Mouse (Mus musculus) forebrain, embryonic 13.5 days (tissue): ENCODE results near the gene Acsm2. TPM values are rescaled to one million over a fixed set of nuclear protein-coding genes. Genes with fewer than 3 reads are reported as not detected.

Source experiments
- ATAC-seq: fragments of 200-750 bp; cut with Nextera tagmentation; 2 replicates; pipeline ENCODE4 v1.8.0; 2017
- H3K27ac ChIP-seq: fragments of 300-500 bp; sonication (generic); 2 replicates; pipeline ENCODE4 v1.5.1; 2015; ENCODE audit warnings: inconsistent platforms, mild to moderate bottlenecking, moderate library complexity
- H3K27me3 ChIP-seq: fragments of 300-500 bp; sonication (generic); 2 replicates; pipeline ENCODE4 v1.6.1; 2015; ENCODE audit warnings: mild to moderate bottlenecking, inconsistent platforms
- H3K36me3 ChIP-seq: fragments of 300-500 bp; sonication (generic); 2 replicates; pipeline ENCODE4 v1.6.1; 2015; ENCODE audit warnings: mild to moderate bottlenecking, inconsistent platforms; ENCODE audit not compliant: poor library complexity, severe bottlenecking
- H3K4me1 ChIP-seq: fragments of 300-500 bp; sonication (generic); 2 replicates; pipeline ENCODE4 v1.6.1; 2015; ENCODE audit warnings: inconsistent platforms
- H3K4me2 ChIP-seq: fragments of 300-500 bp; sonication (generic); 2 replicates; pipeline ENCODE4 v1.6.1; 2015; ENCODE audit warnings: inconsistent platforms, mild to moderate bottlenecking, moderate library complexity
- H3K4me3 ChIP-seq: fragments of 300-500 bp; sonication (generic); 2 replicates; pipeline ENCODE4 v1.5.1; 2015; ENCODE audit warnings: mild to moderate bottlenecking, inconsistent platforms
- H3K9ac ChIP-seq: fragments of 300-500 bp; sonication (generic); 2 replicates; pipeline ENCODE4 v1.6.1; 2015; ENCODE audit warnings: mild to moderate bottlenecking, inconsistent platforms
- H3K9me3 ChIP-seq: fragments of 300-500 bp; sonication (generic); replicated peaks from 2 replicates; pipeline ENCODE4 v1.6.1; 2016; ENCODE audit warnings: inconsistent platforms
- WGBS: fragments of 180-500 bp; shearing (Covaris S2); methylation state at CpG from one replicate; pipeline ENCODE4 v1.1.7; 2015; 5-methylcytosine and 5-hydroxymethylcytosine counted together
- polyA plus RNA-seq: library from polyadenylated mRNA; unstranded; fragments of >200 nt; fragmentation: Nextera tagmentation; extraction: Ambion mirVana; gene quantifications from 2 replicates; pipeline ENCODE4 v1.2.1, GENCODE M21; 2015

Acsm2 gene
- not detected in 2 replicates for polyA plus RNA-seq

DNA sequence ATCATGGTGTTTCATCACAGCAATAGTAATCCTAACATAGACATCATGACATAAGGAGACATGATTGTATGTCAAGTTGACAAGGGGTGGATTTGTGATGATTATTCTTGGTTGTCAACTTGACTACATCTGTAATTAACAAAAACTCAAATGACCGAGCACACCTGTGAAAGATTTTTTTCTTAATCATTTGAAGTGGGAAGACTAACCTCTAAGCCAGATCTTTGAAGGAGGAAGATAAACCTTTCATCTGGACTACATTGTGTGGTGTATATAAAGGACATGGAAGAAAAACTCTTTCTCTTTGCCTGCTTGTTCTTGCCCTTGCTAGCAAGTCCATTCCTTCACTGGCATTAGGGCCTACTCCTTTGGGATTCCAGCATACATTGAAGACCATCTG, at the start of gene Acsm2:
Gene Acsm2 (plus strand): TSS at position 301 of the 400 bp plus-strand sequence.
- WGBS, result 91% methylated on average over 1 of the region's 1 CpGs
- no peak for ATAC-seq
- H3K9me3 ChIP-seq, result no peaks in the 10 kb centered on the region

DNA sequence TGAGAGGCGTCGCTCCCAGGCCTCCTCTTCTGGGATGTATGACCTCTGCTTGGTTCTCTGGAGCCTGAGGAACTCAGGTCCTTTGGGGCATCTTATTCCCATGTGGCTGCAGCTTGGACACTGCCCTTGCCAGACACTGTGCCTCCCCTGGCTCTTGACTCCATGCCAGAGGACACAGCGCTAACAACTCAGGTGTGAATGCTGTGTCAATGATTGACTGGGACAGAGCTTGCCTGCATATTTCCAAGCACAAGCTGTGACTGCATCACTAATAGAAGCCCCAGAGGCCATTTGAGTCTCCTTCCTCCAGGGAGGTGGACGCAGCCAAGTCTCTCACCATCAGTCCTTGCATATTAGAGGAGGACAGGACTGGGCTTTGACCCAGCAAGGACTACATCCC, 43.0 kb upstream of the Acsm2 start:
- Histone ChIP-seq H3K27me3 (no peaks in the 10 kb centered on the region), H3K4me3 (no peak overlapping the region), H3K36me3 (no peaks in the 10 kb centered on the region), H3K9me3 (no peaks in the 10 kb centered on the region), H3K27ac (no peak overlapping the region), H3K9ac (no peak overlapping the region), H3K4me2 (no peak overlapping the region), H3K4me1 (no peaks in the 10 kb centered on the region)
- 88% methylated on average over 4 of the region's 4 CpGs for WGBS
- ATAC-seq, result no peak

More for the DNA sequence above, at the start of gene Acsm2:
- Histone ChIP-seq H3K27me3 (no peaks in the 10 kb centered on the region), H3K27ac (no peak within 1 kb of the TSS), H3K4me2 (no peak within 1 kb of the TSS), H3K4me3 (no peak within 1 kb of the TSS), H3K9ac (no peak within 1 kb of the TSS), H3K4me1 (no peaks in the 10 kb centered on the region), H3K36me3 (no peaks in the 10 kb centered on the region)

DNA sequence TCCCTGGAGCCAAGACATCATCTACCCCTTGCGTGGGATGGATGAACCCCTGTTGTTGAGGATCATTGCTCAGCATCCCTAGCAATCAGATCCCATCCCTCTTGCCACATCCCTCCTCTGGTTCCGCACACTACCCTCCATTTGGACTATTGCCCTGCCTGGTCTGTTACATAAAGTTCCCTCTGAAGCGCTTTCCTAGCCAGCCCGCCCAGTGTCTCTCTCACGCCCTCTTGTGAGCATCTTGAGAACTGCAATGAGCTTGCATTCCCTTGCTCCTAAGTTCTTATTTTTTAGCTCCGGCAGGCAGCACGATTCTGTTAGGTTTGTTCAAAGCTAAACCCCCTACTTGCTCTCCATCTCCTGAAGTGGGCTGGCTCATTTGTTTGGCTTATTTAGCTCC, 41.1 kb upstream of the Acsm2 start:
- H3K27me3 ChIP-seq, result no peaks in the 10 kb centered on the region
- no peak overlapping the region for H3K4me3 ChIP-seq
- no peak overlapping the region for H3K9ac ChIP-seq
- H3K36me3 ChIP-seq, result no peaks in the 10 kb centered on the region
- ATAC-seq, result no peak
- H3K4me1 ChIP-seq, result no peaks in the 10 kb centered on the region
- no peak overlapping the region for H3K27ac ChIP-seq
- no peaks in the 10 kb centered on the region for H3K9me3 ChIP-seq
- 29% methylated on average over 7 of the region's 7 CpGs for WGBS
- no peak overlapping the region for H3K4me2 ChIP-seq

DNA sequence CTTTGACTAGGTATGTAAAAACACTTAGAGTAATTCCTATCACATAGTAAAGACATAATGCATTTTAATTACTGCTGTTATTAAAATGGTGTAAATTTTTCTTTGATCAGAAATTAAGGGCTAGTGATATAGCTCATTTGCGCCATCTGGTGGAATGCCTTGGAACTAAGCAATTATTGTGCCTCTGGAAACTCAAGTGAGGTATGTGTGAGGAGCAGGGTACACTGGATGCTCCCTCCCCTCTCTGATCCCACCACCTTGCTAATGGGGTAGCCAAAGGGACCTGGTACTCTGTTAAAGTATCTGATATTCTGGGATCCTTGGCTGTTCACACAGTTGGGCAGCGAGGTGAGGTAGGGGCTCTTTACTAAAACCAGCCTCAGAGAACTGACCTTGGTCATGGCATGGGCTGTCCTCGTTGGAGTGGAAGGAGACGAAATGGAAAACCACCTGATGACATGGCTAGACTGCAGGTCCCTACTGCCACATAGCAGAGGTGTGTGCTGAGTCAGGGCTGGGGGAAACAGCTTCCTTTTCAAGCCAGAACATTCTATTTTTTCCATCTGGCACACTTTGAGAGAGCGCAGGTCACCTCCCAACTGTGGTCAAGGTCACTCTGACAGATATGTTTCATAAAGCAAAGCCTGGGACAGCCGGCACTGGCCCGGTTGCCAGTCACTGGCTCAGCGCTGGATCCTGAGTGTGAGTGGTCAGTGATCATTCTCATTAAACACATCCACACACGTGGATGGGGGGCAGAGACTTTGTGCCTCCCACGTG, 38.5 kb upstream of the Acsm2 start:
- H3K9me3 ChIP-seq, result no peaks in the 10 kb centered on the region
- H3K27me3 ChIP-seq, result no peaks in the 10 kb centered on the region
- no peaks in the 10 kb centered on the region for H3K4me1 ChIP-seq
- H3K27ac ChIP-seq, result no peak overlapping the region
- no peak overlapping the region for H3K9ac ChIP-seq
- 72% methylated on average over 10 of the region's 10 CpGs for WGBS
- H3K4me2 ChIP-seq, result no peak overlapping the region
- no peaks in the 10 kb centered on the region for H3K36me3 ChIP-seq
- no peak overlapping the region for H3K4me3 ChIP-seq
- 0 out of 2 replicates have a peak, but pooled peaks have one; percentile 65 for ATAC-seq

DNA sequence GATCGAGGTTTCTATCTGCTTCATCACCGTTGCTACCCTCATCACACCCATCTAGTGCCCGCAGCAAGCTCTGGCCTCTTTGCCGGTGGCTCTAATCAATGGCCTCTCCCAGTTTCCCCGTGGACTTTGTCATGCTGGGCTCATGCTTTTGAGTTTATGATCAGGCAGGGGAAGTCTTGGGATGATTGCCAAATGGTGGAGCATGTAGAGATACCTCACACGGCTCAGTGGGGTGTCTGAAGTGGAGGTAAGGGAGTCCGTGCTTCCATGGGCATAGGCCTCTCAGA, 37.9 kb upstream of the Acsm2 start:
- H3K36me3 ChIP-seq, result no peaks in the 10 kb centered on the region
- no peak overlapping the region for H3K9ac ChIP-seq
- ATAC-seq, result no peak
- no peak overlapping the region for H3K4me2 ChIP-seq
- H3K4me1 ChIP-seq, result no peaks in the 10 kb centered on the region
- WGBS, result 87% methylated on average over 7 of the region's 7 CpGs
- H3K27me3 ChIP-seq, result no peaks in the 10 kb centered on the region
- H3K27ac ChIP-seq, result no peak overlapping the region
- H3K9me3 ChIP-seq, result no peaks in the 10 kb centered on the region
- no peak overlapping the region for H3K4me3 ChIP-seq

DNA sequence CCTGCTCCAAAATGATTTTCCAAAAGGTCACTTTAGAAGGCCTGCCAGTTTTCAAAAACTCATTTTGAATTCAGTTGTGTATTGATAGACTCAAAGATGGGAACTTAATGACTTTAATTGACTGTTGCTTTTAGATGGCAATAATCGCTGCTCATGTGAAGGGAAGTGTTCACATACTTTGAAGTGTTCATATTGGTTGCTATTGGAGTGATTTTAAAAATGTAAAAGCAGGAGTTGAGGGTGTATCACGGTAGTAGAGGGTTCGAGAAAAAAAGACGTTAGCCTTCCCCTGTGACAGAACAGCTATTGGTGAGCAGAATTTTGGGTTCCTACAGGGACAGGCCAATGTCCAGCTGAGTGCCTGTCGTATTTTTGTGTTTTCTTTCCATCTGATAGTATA, 35.0 kb upstream of the Acsm2 start, which contains the start of gene Acsm5:
Gene Acsm5 (plus strand): TSS at position 301 of the 400 bp plus-strand sequence.
- H3K36me3 ChIP-seq, result no peaks in the 10 kb centered on the region
- H3K9ac ChIP-seq, result no peak within 1 kb of the TSS
- H3K4me1 ChIP-seq, result no peaks in the 10 kb centered on the region
- H3K9me3 ChIP-seq, result no peaks in the 10 kb centered on the region
- H3K27ac ChIP-seq, result no peak within 1 kb of the TSS
- H3K27me3 ChIP-seq, result no peaks in the 10 kb centered on the region
- no peak for ATAC-seq
- no peak within 1 kb of the TSS for H3K4me2 ChIP-seq
- no peak within 1 kb of the TSS for H3K4me3 ChIP-seq
- 77% methylated on average over 5 of the region's 5 CpGs for WGBS

DNA sequence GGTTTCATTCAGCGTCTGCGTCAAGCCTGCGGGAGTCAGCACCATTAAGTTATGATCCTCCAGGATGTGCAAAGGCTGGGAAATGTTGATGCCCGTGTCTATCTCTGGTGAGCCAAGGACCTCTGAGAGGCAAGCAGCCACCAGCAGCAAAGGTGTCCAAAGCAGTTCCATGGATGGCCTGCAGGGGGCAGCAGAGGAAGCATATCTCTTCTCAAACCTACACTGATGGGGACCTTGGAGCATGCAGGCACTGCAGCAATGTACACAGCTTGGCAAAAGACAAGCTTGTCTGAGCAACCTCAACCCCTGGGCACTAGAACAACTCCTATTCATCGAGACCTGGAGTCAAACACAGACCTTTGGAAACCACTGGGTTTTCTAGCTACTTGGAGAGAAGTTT, 34.5 kb upstream of the Acsm2 start:
- no peak for ATAC-seq
- WGBS, result 56% methylated on average over 5 of the region's 5 CpGs

DNA sequence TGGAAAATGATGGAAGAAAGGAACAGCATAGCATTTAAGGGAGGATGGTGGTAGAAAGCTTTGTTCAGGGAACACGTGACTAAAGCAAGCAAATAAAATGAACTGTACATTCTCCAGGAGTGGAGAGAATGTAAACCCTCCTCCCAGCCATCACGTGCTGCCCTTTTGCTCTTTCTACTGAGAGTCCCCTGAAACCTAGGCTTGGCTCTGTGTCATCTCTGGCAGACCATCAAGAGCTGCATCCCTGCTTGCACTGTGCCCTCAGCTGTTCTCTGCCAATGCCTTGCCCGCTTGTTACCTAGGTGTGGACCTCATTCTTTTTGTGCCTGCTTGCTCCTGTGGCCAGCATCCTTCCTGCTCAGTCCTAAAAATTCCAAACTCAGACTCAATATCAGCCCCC, 32.3 kb upstream of the Acsm2 start:
- no peak overlapping the region for H3K27ac ChIP-seq
- no peak overlapping the region for H3K4me2 ChIP-seq
- no peaks in the 10 kb centered on the region for H3K27me3 ChIP-seq
- H3K4me1 ChIP-seq, result peaks cover 10% of the 10 kb centered on the region
- WGBS, result 92% methylated on average over 3 of the region's 3 CpGs
- no peak overlapping the region for H3K9ac ChIP-seq
- no peaks in the 10 kb centered on the region for H3K9me3 ChIP-seq
- H3K36me3 ChIP-seq, result no peaks in the 10 kb centered on the region
- ATAC-seq, result no peak
- no peak overlapping the region for H3K4me3 ChIP-seq

More for the DNA sequence above, 34.5 kb upstream of the Acsm2 start:
- Histone ChIP-seq H3K4me2 (no peak overlapping the region), H3K27me3 (no peaks in the 10 kb centered on the region), H3K4me3 (no peak overlapping the region), H3K4me1 (no peaks in the 10 kb centered on the region), H3K27ac (no peak overlapping the region), H3K9ac (no peak overlapping the region), H3K9me3 (no peaks in the 10 kb centered on the region), H3K36me3 (no peaks in the 10 kb centered on the region)

DNA sequence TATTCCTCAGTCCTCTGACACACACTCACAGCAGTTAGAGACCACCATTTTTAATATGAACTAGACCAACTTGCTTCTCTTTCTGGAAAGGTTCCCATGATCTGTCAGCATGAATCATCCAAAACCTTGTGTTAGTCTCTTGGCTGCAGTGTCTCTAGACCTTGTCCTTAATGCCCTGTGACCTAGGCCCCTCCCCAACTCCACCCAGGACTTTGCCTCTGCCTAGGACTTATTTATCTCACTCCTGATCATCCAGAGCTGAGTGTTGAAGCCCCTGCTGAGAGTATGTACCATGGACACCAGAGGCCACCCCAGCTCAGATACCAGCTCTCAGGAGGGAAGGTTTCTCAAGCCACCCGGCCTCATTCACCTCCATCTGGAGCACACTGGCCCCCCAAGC, 31.8 kb upstream of the Acsm2 start:
- H3K4me1 ChIP-seq, result peaks cover 10% of the 10 kb centered on the region
- WGBS, result 86% methylated on average over 1 of the region's 1 CpGs
- ATAC-seq, result no peak

DNA sequence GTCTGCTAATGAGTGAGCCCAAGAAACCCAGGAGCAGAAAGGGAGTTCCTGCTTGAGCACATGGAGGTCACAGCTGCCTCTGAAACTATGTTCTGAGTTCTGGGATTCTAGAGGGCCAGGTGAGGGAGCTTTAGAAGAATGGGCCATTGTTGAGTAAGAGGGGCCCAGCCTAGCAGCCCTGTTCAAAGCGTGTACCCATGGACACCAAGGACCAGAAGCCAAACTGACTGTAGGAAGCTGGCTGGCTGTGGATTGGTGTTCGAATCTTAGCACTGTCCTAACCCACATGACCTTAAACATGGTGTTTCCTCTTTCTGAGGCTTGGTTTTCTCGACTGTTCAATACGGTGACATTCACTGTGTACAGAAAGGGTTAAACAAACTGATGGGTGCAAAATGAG, 30.8 kb upstream of the Acsm2 start, which contains the start of gene Pdilt:
Gene Pdilt (minus strand): TSS at position 101 of the 400 bp plus-strand sequence.
- H3K4me2 ChIP-seq, result no peak within 1 kb of the TSS
- 70% methylated on average over 4 of the region's 4 CpGs for WGBS

More for the DNA sequence above, 31.8 kb upstream of the Acsm2 start:
- no peak overlapping the region for H3K4me3 ChIP-seq
- no peaks in the 10 kb centered on the region for H3K27me3 ChIP-seq
- H3K36me3 ChIP-seq, result no peaks in the 10 kb centered on the region
- no peak overlapping the region for H3K9ac ChIP-seq
- no peaks in the 10 kb centered on the region for H3K9me3 ChIP-seq
- H3K4me2 ChIP-seq, result no peak overlapping the region
- no peak overlapping the region for H3K27ac ChIP-seq

DNA sequence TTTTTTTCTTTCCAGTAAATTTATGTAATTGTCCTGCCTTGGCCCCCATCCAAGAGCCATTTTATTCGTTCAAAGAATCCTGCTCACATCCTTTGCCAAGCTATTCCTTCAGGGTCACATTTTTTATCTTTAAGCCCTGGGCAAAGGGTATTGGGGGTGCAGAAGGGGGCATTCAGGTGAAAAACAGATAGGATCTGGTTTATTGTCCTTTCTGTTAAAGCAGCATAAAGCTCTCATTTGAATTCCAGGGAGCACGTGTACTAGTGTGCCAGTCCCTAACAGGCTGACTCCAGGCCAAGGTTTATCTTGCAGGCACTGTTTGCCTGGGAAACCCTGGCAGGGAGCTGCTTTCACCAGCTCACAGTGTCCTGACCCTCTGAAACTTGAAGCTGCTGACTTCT, 28.3 kb upstream of the Acsm2 start:
- no peak for ATAC-seq
- no peaks in the 10 kb centered on the region for H3K36me3 ChIP-seq
- H3K4me1 ChIP-seq, result peaks cover 10% of the 10 kb centered on the region
- H3K9ac ChIP-seq, result 0 out of 2 replicates have a peak overlapping the region, but pooled peaks have one; percentile 12
- no peak overlapping the region for H3K4me3 ChIP-seq
- no peak overlapping the region for H3K27ac ChIP-seq
- no peaks in the 10 kb centered on the region for H3K27me3 ChIP-seq
- whole genome bisulfite sequencing, result 28% methylated on average over 2 of the region's 2 CpGs
- H3K4me2 ChIP-seq, result no peak overlapping the region
- H3K9me3 ChIP-seq, result no peaks in the 10 kb centered on the region

More for the DNA sequence above, 30.8 kb upstream of the Acsm2 start, which contains the start of gene Pdilt:
- Histone ChIP-seq H3K36me3 (no peaks in the 10 kb centered on the region), H3K27ac (no peak within 1 kb of the TSS), H3K9ac (no peak within 1 kb of the TSS), H3K4me1 (peaks cover 10% of the 10 kb centered on the region), H3K9me3 (no peaks in the 10 kb centered on the region), H3K4me3 (no peak within 1 kb of the TSS), H3K27me3 (no peaks in the 10 kb centered on the region)
- no peak for ATAC-seq

DNA sequence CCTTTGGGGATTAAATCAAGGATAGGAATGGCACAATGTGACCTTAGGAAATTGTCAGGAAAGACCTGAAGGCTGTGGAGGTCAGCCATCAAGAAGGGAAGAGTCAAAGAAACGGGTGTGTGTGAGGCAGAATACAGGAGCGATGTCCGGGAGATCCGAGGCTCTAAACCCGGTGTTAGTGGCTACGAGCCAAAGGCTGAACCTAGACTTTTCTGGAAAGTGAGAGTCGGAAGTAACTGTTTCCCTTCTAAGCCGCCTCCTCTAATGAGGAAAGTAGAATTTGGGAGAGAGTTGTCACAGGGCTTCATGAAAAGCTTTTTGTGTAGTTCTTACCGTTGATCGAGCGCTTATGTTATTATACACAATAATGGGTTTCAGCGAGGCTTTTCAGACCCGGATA, 27.7 kb upstream of the Acsm2 start:
- no peak overlapping the region for H3K9ac ChIP-seq
- H3K4me3 ChIP-seq, result no peak overlapping the region
- H3K27me3 ChIP-seq, result no peaks in the 10 kb centered on the region
- ATAC-seq, result no peak
- no peaks in the 10 kb centered on the region for H3K36me3 ChIP-seq
- WGBS, result 17% methylated on average over 13 of the region's 13 CpGs
- peak overlapping the region; percentile 22; the same call in 1 of the 2 replicates for H3K4me2 ChIP-seq
- H3K4me1 ChIP-seq, result peaks cover 10% of the 10 kb centered on the region
- no peaks in the 10 kb centered on the region for H3K9me3 ChIP-seq
- no peak overlapping the region for H3K27ac ChIP-seq

DNA sequence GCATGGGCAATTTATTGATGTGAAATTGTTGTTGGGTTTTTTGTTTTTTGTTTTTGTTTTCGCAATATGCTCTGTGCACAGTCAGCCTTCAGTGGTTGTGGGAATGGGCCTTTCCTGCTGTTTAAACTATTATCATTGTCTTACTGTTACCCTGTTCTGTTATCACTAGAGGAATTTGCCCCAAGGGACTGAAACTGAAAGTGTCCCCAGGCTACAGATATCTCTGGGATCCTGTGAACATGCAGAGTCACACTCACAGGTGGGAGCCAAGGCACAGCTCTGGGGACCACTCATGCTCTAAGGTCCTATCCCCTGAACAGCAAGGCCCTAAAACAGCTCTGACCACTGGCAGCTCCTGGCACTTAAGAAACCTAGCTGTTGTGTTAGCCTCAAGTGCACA, 27.0 kb upstream of the Acsm2 start:
- 97% methylated on average over 1 of the region's 1 CpGs for WGBS
- H3K4me2 ChIP-seq, result no peak overlapping the region
- ATAC-seq, result no peak

More for the DNA sequence above, 27.0 kb upstream of the Acsm2 start:
- no peaks in the 10 kb centered on the region for H3K9me3 ChIP-seq
- no peak overlapping the region for H3K9ac ChIP-seq
- H3K27ac ChIP-seq, result no peak overlapping the region
- H3K36me3 ChIP-seq, result no peaks in the 10 kb centered on the region
- H3K4me1 ChIP-seq, result peaks cover 10% of the 10 kb centered on the region
- H3K4me3 ChIP-seq, result no peak overlapping the region
- no peaks in the 10 kb centered on the region for H3K27me3 ChIP-seq
